Mouse (Mus musculus): Measurements from ENCODE around the gene Ppp1ca. TPM values are rescaled to one million over a fixed set of nuclear protein-coding genes. Genes with fewer than 3 reads are reported as not detected.

Ppp1ca gene
- total RNA-seq, 4 experiments from 2014 or later = 371 to 396 (median 387) TPM

DNA sequence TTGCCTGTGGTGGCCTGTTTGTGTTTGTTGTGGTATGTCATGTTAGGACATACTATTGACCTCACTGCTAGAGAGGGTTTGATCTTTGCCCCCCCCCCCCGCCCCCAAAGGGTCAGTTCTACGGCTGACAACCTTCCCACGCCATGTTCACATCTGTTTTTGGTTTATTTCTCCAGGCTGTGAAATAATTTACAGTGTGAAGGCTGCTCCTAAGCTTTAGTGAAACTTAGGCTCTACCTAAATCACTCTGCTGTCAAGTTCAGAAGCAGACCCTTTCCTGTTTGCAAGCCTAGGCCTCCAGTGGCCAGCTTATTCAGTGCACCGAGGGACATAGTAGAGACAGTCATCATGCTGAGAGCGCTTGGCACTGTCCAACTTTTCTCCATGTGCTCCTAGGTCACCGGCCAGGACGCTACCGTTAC, 48.4 kb downstream of the Ppp1ca start:
- DNase-seq = no peak

DNA sequence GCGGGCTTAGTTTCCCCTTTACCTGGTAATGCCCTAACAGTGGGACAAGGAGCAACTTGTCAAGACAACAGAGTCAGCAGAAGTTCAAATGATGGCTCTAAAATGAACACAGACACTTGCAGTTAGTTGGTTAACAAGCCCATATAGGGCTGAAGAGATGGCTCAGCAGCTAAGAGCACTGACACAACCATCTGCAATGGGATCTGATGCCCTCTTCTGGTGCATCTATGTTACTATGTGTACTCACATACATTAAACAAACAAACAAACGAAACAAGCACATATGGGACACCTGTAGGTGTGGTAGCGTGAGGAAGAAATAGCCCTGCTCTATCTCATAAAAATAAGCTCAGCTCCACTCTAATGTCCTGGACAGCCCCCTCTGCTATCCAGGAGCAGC, 50.6 kb downstream of the Ppp1ca start:
- no peak for DNase-seq

DNA sequence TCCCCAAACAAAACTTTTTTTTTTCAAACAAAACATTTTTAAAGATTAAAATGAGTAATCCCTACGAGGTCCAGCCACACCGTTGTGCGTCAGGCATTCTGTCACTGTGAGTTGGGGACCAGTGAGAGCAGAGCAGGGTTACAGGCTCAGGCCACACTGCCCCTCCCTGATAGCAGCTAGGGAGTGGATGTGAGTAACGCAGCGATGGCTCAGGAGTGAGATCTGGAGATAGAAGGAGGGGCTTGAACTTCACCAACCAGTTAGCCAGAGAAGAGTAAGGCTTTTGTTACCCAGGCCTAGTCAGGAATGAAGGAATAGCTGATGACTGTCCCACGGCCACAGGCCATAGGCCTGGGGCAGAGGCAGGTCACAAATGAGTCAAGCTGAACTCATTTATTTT, 52.9 kb downstream of the Ppp1ca start:
- DNase-seq = no peak

Small RNA genes lying within 50 kb of the gene (microRNA-seq; reads per million reads assigned to microRNA genes)
- gene Gm26115 = 0 reads per million in 2 experiments

Other genes with a start within 250 kb of the Ppp1ca start
- gene Aldh3b3, start 233.4 kb upstream of the Ppp1ca start, total RNA-seq (2022) = 1 to 10 TPM in 2 of 4 experiments, under 1 TPM in 2; 0.11 to 1.5 (median 0.88) TPM
- 10 to 100 TPM in 2 of 4 experiments, 1 to 10 TPM in 2; 4.5 to 15.8 (median 9.7) TPM for gene Aldh3b2, start 219.7 kb upstream of the Ppp1ca start, total RNA-seq (2022)
- 10 to 100 TPM; 17.9 to 37.7 (median 23.4) TPM for gene Acy3, start 205.5 kb upstream of the Ppp1ca start, total RNA-seq (2022)
- gene Tbx10, start 199.3 kb upstream of the Ppp1ca start, total RNA-seq (2022) = not detected
- 10 to 100 TPM; 22.8 to 27.3 (median 24.7) TPM for gene Nudt8, start 191.5 kb upstream of the Ppp1ca start, total RNA-seq (2022)
- gene Gm49405, start 191.4 kb upstream of the Ppp1ca start, total RNA-seq (2022) = 1 to 10 TPM in 3 of 4 experiments, under 1 TPM in 1; 0.61 to 1.7 (median 1.3) TPM
- gene Doc2g, start 188.8 kb upstream of the Ppp1ca start, total RNA-seq (2022) = 1 to 10 TPM; 1.5 to 2.5 (median 1.7) TPM
- 100 to 1,000 TPM; 235 to 340 (median 280) TPM for gene Ndufv1, start 179.3 kb upstream of the Ppp1ca start, total RNA-seq (2022)
- gene Gstp1, start 154.1 kb upstream of the Ppp1ca start, total RNA-seq (2022) = 100 to 1,000 TPM; 366 to 409 (median 394) TPM
- gene Gstp2, start 146.0 kb upstream of the Ppp1ca start, total RNA-seq (2022) = 10 to 100 TPM; 45.4 to 79.1 (median 67.8) TPM
- gene Gstp3, start 132.5 kb upstream of the Ppp1ca start, total RNA-seq (2022) = 1 to 10 TPM in 1 of 4 experiments, under 1 TPM in 3; 0.56 to 1.1 (median 0.77) TPM
- not detected for gene Cabp2, start 110.5 kb upstream of the Ppp1ca start, total RNA-seq (2022)
- 100 to 1,000 TPM; 100 to 146 (median 129) TPM for gene Cdk2ap2, start 94.9 kb upstream of the Ppp1ca start, total RNA-seq (2022)
- 100 to 1,000 TPM in 1 of 4 experiments, 10 to 100 TPM in 3; 57.1 to 119 (median 84.1) TPM for gene Pitpnm1, start 92.1 kb upstream of the Ppp1ca start, total RNA-seq (2022)
- gene Aip, start 66.2 kb upstream of the Ppp1ca start, total RNA-seq (2022) = 100 to 1,000 TPM; 129 to 143 (median 134) TPM
- under 1 TPM in 2 of 4 experiments, not detected in 2; 0.06 to 0.08 TPM for gene Gpr152, start 52.3 kb upstream of the Ppp1ca start, total RNA-seq (2022)
- gene Cabp4, start 48.0 kb upstream of the Ppp1ca start, total RNA-seq (2022) = under 1 TPM; 0.23 to 0.59 (median 0.39) TPM
- gene Coro1b, start 43.4 kb upstream of the Ppp1ca start, total RNA-seq (2022) = 100 to 1,000 TPM; 174 to 210 (median 184) TPM
- 1 to 10 TPM; 2.2 to 4.4 (median 3.4) TPM for gene Ptprcap, start 38.5 kb upstream of the Ppp1ca start, total RNA-seq (2022)
- gene Rps6kb2, start 28.7 kb upstream of the Ppp1ca start, total RNA-seq (2022) = 10 to 100 TPM; 29.2 to 53.0 (median 46.7) TPM
- gene Carns1, start 16.6 kb upstream of the Ppp1ca start, total RNA-seq (2022) = 1 to 10 TPM; 3.6 to 6.8 (median 5.2) TPM
- 1 to 10 TPM; 1.6 to 2.8 (median 1.9) TPM for gene Tbc1d10c, start 781 bp upstream of the Ppp1ca start, total RNA-seq (2022)
- gene Rad9a, start 9.6 kb downstream of the Ppp1ca start, total RNA-seq (2022) = 10 to 100 TPM in 3 of 4 experiments, 1 to 10 TPM in 1; 8.7 to 14.3 (median 11.9) TPM
- gene Clcf1, start 22.2 kb downstream of the Ppp1ca start, total RNA-seq (2022) = 10 to 100 TPM in 1 of 4 experiments, 1 to 10 TPM in 3; 4.5 to 14.4 (median 7.6) TPM
- gene AC109138.7, start 22.3 kb downstream of the Ppp1ca start, total RNA-seq (2022) = not detected
- 10 to 100 TPM; 39.0 to 53.5 (median 52.4) TPM for gene Pold4, start 39.8 kb downstream of the Ppp1ca start, total RNA-seq (2022)
- gene Ssh3, start 77.1 kb downstream of the Ppp1ca start, total RNA-seq (2022) = 10 to 100 TPM; 30.8 to 55.1 (median 46.6) TPM
- 10 to 100 TPM in 1 of 4 experiments, 1 to 10 TPM in 3; 4.3 to 10.6 (median 6.8) TPM for gene Ankrd13d, start 91.1 kb downstream of the Ppp1ca start, total RNA-seq (2022)
- gene Grk2, start 114.2 kb downstream of the Ppp1ca start, total RNA-seq (2022) = 10 to 100 TPM; 42.3 to 71.6 (median 53.0) TPM
- gene Kdm2a, start 206.2 kb downstream of the Ppp1ca start, total RNA-seq (2022) = 100 to 1,000 TPM in 3 of 4 experiments, 10 to 100 TPM in 1; 88.6 to 150 (median 124) TPM
- gene Rhod, start 247.4 kb downstream of the Ppp1ca start, total RNA-seq (2022) = 10 to 100 TPM; 29.8 to 48.0 (median 39.3) TPM